Mouse (Mus musculus): ENCODE data around the gene Slc22a12. TPM values are rescaled to one million over a fixed set of nuclear protein-coding genes. Genes with fewer than 3 reads are reported as not detected.

Slc22a12 gene
- polyA plus RNA-seq, 1 experiment from 2014 or later = not detected

GRCm38 (mm10) chr19:6552302-6553028 lies 9.6 kb upstream of the Slc22a12 start:
- Histone ChIP-seq H3K9ac (no peak overlapping the region), H3K27me3 (no peaks in the 10 kb centered on the region), H3K4me2 (replicated peaks) (no peak overlapping the region), H3K4me1 (no peaks in the 10 kb centered on the region; the same call in 1 of the 2 replicates), H3K9me3 (no peaks in the 10 kb centered on the region), H3K36me3 (no peaks in the 10 kb centered on the region), H3K27ac (no peak overlapping the region), H3K4me3 (no peak overlapping the region)
- ATAC-seq (ENCODE audit: low FRiP score, low read depth) = no peak
- WGBS = 86% methylated on average over 3 of the region's 4 CpGs

- Histone ChIP-seq H3K4me1 (no peaks in the 10 kb centered on the region; the same call in 1 of the 2 replicates), H3K27me3 (no peaks in the 10 kb centered on the region), H3K4me3 (no peak overlapping the region), H3K36me3 (no peaks in the 10 kb centered on the region), H3K9ac (no peak overlapping the region), H3K4me2 (replicated peaks) (no peak overlapping the region), H3K9me3 (no peaks in the 10 kb centered on the region), H3K27ac (no peak overlapping the region)
- no peak for ATAC-seq (ENCODE audit: low FRiP score, low read depth)
- 64% methylated on average over 4 of the region's 4 CpGs for WGBS
These were observed 8.4 kb upstream of the Slc22a12 start for GRCm38 (mm10) chr19:6551215-6551614.

- Histone ChIP-seq H3K36me3 (no peaks in the 10 kb centered on the region), H3K4me1 (no peaks in the 10 kb centered on the region; the same call in 1 of the 2 replicates), H3K9me3 (peaks cover 6% of the 10 kb centered on the region; the same call in 1 of the 2 replicates), H3K4me2 (replicated peaks) (no peak overlapping the region), H3K27me3 (no peaks in the 10 kb centered on the region), H3K9ac (no peak overlapping the region), H3K27ac (no peak overlapping the region), H3K4me3 (no peak overlapping the region)
- WGBS = 76% methylated on average over 11 of the region's 11 CpGs
- ATAC-seq (ENCODE audit: low FRiP score, low read depth) = no peak
These were observed 6.7 kb upstream of the Slc22a12 start for GRCm38 (mm10) chr19:6549566-6549965.

GRCm38 (mm10) chr19:6548431-6549410 lies 5.9 kb upstream of the Slc22a12 start:
- Histone ChIP-seq H3K4me3 (no peak overlapping the region), H3K36me3 (no peaks in the 10 kb centered on the region), H3K4me2 (replicated peaks) (no peak overlapping the region), H3K9ac (no peak overlapping the region), H3K27ac (no peak overlapping the region), H3K27me3 (no peaks in the 10 kb centered on the region), H3K4me1 (no peaks in the 10 kb centered on the region), H3K9me3 (peaks cover 8% of the 10 kb centered on the region; the same call in 1 of the 2 replicates)
- 71% methylated on average over 16 of the region's 16 CpGs for WGBS
- ATAC-seq (ENCODE audit: low FRiP score, low read depth) = no peak

- peaks cover 8% of the 10 kb centered on the region; the same call in 1 of the 2 replicates for H3K9me3 ChIP-seq
These were observed 5.0 kb upstream of the Slc22a12 start for GRCm38 (mm10) chr19:6547801-6548200.

GRCm38 (mm10) chr19:6546096-6546495 lies 3.3 kb upstream of the Slc22a12 start:
- Histone ChIP-seq H3K27me3 (no peaks in the 10 kb centered on the region), H3K4me3 (no peak overlapping the region), H3K9me3 (peaks cover 8% of the 10 kb centered on the region; the same call in 1 of the 2 replicates), H3K9ac (no peak overlapping the region), H3K4me2 (replicated peaks) (no peak overlapping the region), H3K27ac (no peak overlapping the region), H3K36me3 (no peaks in the 10 kb centered on the region), H3K4me1 (no peaks in the 10 kb centered on the region)
- 67% methylated on average over 1 of the region's 1 CpGs for WGBS
- ATAC-seq (ENCODE audit: low FRiP score, low read depth) = no peak

More at GRCm38 (mm10) chr19:6547801-6548200, 5.0 kb upstream of the Slc22a12 start:
- Histone ChIP-seq H3K27ac (no peak overlapping the region), H3K4me2 (replicated peaks) (no peak overlapping the region), H3K4me3 (no peak overlapping the region), H3K4me1 (no peaks in the 10 kb centered on the region), H3K9ac (no peak overlapping the region), H3K27me3 (no peaks in the 10 kb centered on the region), H3K36me3 (no peaks in the 10 kb centered on the region)
- WGBS = 74% methylated on average over 5 of the region's 5 CpGs
- ATAC-seq (ENCODE audit: low FRiP score, low read depth) = no peak

GRCm38 (mm10) chr19:6545481-6545880 lies 2.6 kb upstream of the Slc22a12 start:
- ATAC-seq (ENCODE audit: low FRiP score, low read depth) = no peak
- H3K27me3 ChIP-seq = no peaks in the 10 kb centered on the region
- no peaks in the 10 kb centered on the region for H3K36me3 ChIP-seq
- H3K9me3 ChIP-seq = peaks cover 8% of the 10 kb centered on the region; the same call in 1 of the 2 replicates
- no peaks in the 10 kb centered on the region for H3K4me1 ChIP-seq
- no peak overlapping the region for H3K4me2 ChIP-seq (replicated peaks)
- H3K9ac ChIP-seq = no peak overlapping the region
- no peak overlapping the region for H3K27ac ChIP-seq
- WGBS = 90% methylated on average over 5 of the region's 5 CpGs
- H3K4me3 ChIP-seq = no peak overlapping the region

- Histone ChIP-seq H3K9me3 (peaks cover 8% of the 10 kb centered on the region; the same call in 1 of the 2 replicates), H3K4me1 (no peaks in the 10 kb centered on the region), H3K36me3 (no peaks in the 10 kb centered on the region), H3K4me2 (replicated peaks) (no peak overlapping the region), H3K4me3 (no peak overlapping the region), H3K27ac (no peak overlapping the region), H3K9ac (no peak overlapping the region), H3K27me3 (no peaks in the 10 kb centered on the region)
- no peak for ATAC-seq (ENCODE audit: low FRiP score, low read depth)
- WGBS = 89% methylated on average over 13 of the region's 13 CpGs
These were observed 1.9 kb upstream of the Slc22a12 start for GRCm38 (mm10) chr19:6544712-6545111.

GRCm38 (mm10) chr19:6543518-6543917 lies 686 bp upstream of the Slc22a12 start:
- WGBS = 50% methylated on average over 7 of the region's 7 CpGs
- H3K4me2 ChIP-seq (replicated peaks) = no peak overlapping the region
- peaks cover 7% of the 10 kb centered on the region; the same call in 1 of the 2 replicates for H3K27me3 ChIP-seq
- no peaks in the 10 kb centered on the region for H3K4me1 ChIP-seq
- H3K9ac ChIP-seq = no peak overlapping the region
- H3K36me3 ChIP-seq = no peaks in the 10 kb centered on the region
- no peak for ATAC-seq (ENCODE audit: low FRiP score, low read depth)
- H3K27ac ChIP-seq = no peak overlapping the region
- no peak overlapping the region for H3K4me3 ChIP-seq
- H3K9me3 ChIP-seq = peaks cover 8% of the 10 kb centered on the region; the same call in 1 of the 2 replicates

GRCm38 (mm10) chr19:6543035-6543383 lies 177 bp upstream of the Slc22a12 start:
- Histone ChIP-seq H3K27ac (no peak overlapping the region), H3K27me3 (peaks cover 7% of the 10 kb centered on the region; the same call in 1 of the 2 replicates), H3K4me3 (no peak overlapping the region), H3K9ac (no peak overlapping the region), H3K4me1 (no peaks in the 10 kb centered on the region), H3K4me2 (replicated peaks) (no peak overlapping the region), H3K9me3 (peaks cover 8% of the 10 kb centered on the region; the same call in 1 of the 2 replicates), H3K36me3 (no peaks in the 10 kb centered on the region)
- WGBS = 89% methylated on average over 6 of the region's 6 CpGs
- ATAC-seq (ENCODE audit: low FRiP score, low read depth) = no peak

- Histone ChIP-seq H3K4me3 (no peak overlapping the region), H3K9ac (no peak overlapping the region), H3K27ac (no peak overlapping the region), H3K36me3 (no peaks in the 10 kb centered on the region), H3K9me3 (peaks cover 8% of the 10 kb centered on the region; the same call in 1 of the 2 replicates), H3K4me2 (replicated peaks) (no peak overlapping the region), H3K4me1 (no peaks in the 10 kb centered on the region), H3K27me3 (peaks cover 19% of the 10 kb centered on the region)
- WGBS = 89% methylated on average over 7 of the region's 7 CpGs
- no peak for ATAC-seq (ENCODE audit: low FRiP score, low read depth)
These were observed 1.3 kb downstream of the Slc22a12 start for GRCm38 (mm10) chr19:6541521-6541920.

- Histone ChIP-seq H3K4me2 (replicated peaks) (no peak overlapping the region), H3K4me3 (no peak overlapping the region), H3K27me3 (peaks cover 29% of the 10 kb centered on the region), H3K27ac (no peak overlapping the region), H3K9ac (no peak overlapping the region), H3K36me3 (no peaks in the 10 kb centered on the region), H3K4me1 (no peaks in the 10 kb centered on the region), H3K9me3 (peaks cover 8% of the 10 kb centered on the region; the same call in 1 of the 2 replicates)
- ATAC-seq (ENCODE audit: low FRiP score, low read depth) = no peak
- 65% methylated on average over 6 of the region's 6 CpGs for WGBS
These were observed 2.6 kb downstream of the Slc22a12 start for GRCm38 (mm10) chr19:6540191-6540590.
